Mouse (Mus musculus) heart, embryonic 13.5 days (tissue): ENCODE results near the gene Itga8. TPM values are rescaled to one million over a fixed set of nuclear protein-coding genes. Genes with fewer than 3 reads are reported as not detected.

ENCODE experiments used
- ATAC-seq: fragments of 200-750 bp; cut with Nextera tagmentation; 2 replicates; pipeline ENCODE4 v1.8.0; 2017; ENCODE audit warnings: moderate TSS enrichment; ENCODE audit not compliant: insufficient number of reproducible peaks, low FRiP score, low TSS enrichment; ENCODE audit errors: extremely low read depth
- H3K27ac ChIP-seq: fragments of 300-500 bp; sonication (generic); replicated peaks from 2 replicates; pipeline ENCODE4 v1.5.1; 2015; ENCODE audit warnings: moderate library complexity, mild to moderate bottlenecking, inconsistent platforms
- H3K27me3 ChIP-seq: fragments of 300-500 bp; sonication (generic); replicated peaks from 2 replicates; pipeline ENCODE4 v1.6.1; 2015; ENCODE audit warnings: mild to moderate bottlenecking, inconsistent platforms
- H3K36me3 ChIP-seq: fragments of 300-500 bp; sonication (generic); 2 replicates; pipeline ENCODE4 v1.6.1; 2015; ENCODE audit warnings: mild to moderate bottlenecking, inconsistent platforms
- H3K4me1 ChIP-seq: fragments of 300-500 bp; sonication (generic); 2 replicates; pipeline ENCODE4 v1.6.1; 2015; ENCODE audit warnings: inconsistent platforms
- H3K4me2 ChIP-seq: fragments of 300-500 bp; sonication (generic); 2 replicates; pipeline ENCODE4 v1.6.1; 2015; ENCODE audit warnings: inconsistent platforms, mild to moderate bottlenecking, moderate library complexity
- H3K4me3 ChIP-seq: fragments of 300-500 bp; sonication (generic); 2 replicates; pipeline ENCODE4 v1.5.1; 2015; ENCODE audit warnings: moderate library complexity, mild to moderate bottlenecking, inconsistent platforms
- H3K9ac ChIP-seq: fragments of 300-500 bp; sonication (generic); 2 replicates; pipeline ENCODE4 v1.6.1; 2015; ENCODE audit warnings: inconsistent platforms, mild to moderate bottlenecking, moderate library complexity
- H3K9me3 ChIP-seq: fragments of 300-500 bp; sonication (generic); 2 replicates; pipeline ENCODE4 v1.6.1; 2016; ENCODE audit warnings: inconsistent platforms
- WGBS: fragments of 180-500 bp; shearing (Covaris S2); methylation state at CpG from one replicate; pipeline ENCODE4 v1.1.7; 2015; ENCODE audit warnings: mixed read lengths; 5-methylcytosine and 5-hydroxymethylcytosine counted together
- polyA plus RNA-seq: library from polyadenylated mRNA; unstranded; fragments of >200 nt; fragmentation: Nextera tagmentation; extraction: Ambion mirVana; gene quantifications from 2 replicates; pipeline ENCODE4 v1.2.1, GENCODE M21; 2015

Gene Itga8
- polyA plus RNA-seq, 1 experiment from 2014 or later, result 10.8 TPM

GRCm38 (mm10) chr2:12228335-12228734, 73.4 kb downstream of the Itga8 start:
- no peaks in the 10 kb centered on the region for H3K27me3 ChIP-seq
- no peak overlapping the region for H3K27ac ChIP-seq
- H3K9ac ChIP-seq, result no peak overlapping the region
- no peaks in the 10 kb centered on the region for H3K36me3 ChIP-seq
- ATAC-seq, result no peak
- no peak overlapping the region for H3K4me2 ChIP-seq
- no peak overlapping the region for H3K4me3 ChIP-seq
- WGBS, result 52% methylated on average over 3 of the region's 3 CpGs
- no peaks in the 10 kb centered on the region for H3K9me3 ChIP-seq
- peaks cover 14% of the 10 kb centered on the region for H3K4me1 ChIP-seq

GRCm38 (mm10) chr2:12227243-12227642, 74.5 kb downstream of the Itga8 start:
- no peaks in the 10 kb centered on the region for H3K9me3 ChIP-seq
- H3K4me3 ChIP-seq, result no peak overlapping the region
- H3K9ac ChIP-seq, result no peak overlapping the region
- no peak overlapping the region for H3K27ac ChIP-seq
- no peaks in the 10 kb centered on the region for H3K27me3 ChIP-seq
- ATAC-seq, result no peak
- H3K4me1 ChIP-seq, result peaks cover 14% of the 10 kb centered on the region
- 50% methylated on average over 2 of the region's 2 CpGs for WGBS
- H3K4me2 ChIP-seq, result no peak overlapping the region
- H3K36me3 ChIP-seq, result no peaks in the 10 kb centered on the region

DNA sequence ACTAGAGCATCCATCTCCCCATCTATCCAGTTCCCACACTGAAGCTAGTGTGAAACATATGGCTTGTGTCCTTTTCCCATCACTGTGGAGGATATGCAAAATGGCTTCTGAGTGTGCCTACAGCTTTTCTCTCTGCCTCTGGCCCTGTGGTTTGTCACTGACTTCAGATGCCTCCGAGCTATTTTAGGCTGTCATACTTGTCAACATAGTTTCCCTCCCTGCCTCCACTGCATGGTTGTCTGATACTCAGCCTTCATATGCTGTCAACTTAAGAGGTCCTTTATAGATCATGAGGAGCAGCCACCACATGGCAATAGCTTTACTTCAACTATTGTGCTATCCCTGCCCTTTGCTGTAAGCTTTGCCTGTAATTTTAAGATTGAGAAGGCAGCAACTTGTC, 75.4 kb downstream of the Itga8 start:
- no peak for ATAC-seq
- Histone ChIP-seq H3K4me1 (peaks cover 14% of the 10 kb centered on the region), H3K4me2 (peak overlapping the region; percentile 8; the same call in 1 of the 2 replicates), H3K27ac (no peak overlapping the region), H3K9ac (no peak overlapping the region), H3K27me3 (no peaks in the 10 kb centered on the region), H3K9me3 (no peaks in the 10 kb centered on the region), H3K4me3 (no peak overlapping the region), H3K36me3 (no peaks in the 10 kb centered on the region)
- 38% methylated on average over 1 of the region's 1 CpGs for WGBS

- Histone ChIP-seq H3K4me2 (no peak overlapping the region), H3K27me3 (no peaks in the 10 kb centered on the region), H3K4me3 (no peak overlapping the region), H3K4me1 (peaks cover 10% of the 10 kb centered on the region), H3K9me3 (no peaks in the 10 kb centered on the region), H3K27ac (no peak overlapping the region), H3K36me3 (peaks cover 3% of the 10 kb centered on the region), H3K9ac (no peak overlapping the region)
- 54% methylated on average over 2 of the region's 2 CpGs for WGBS
- no peak for ATAC-seq
Measured at GRCm38 (mm10) chr2:12221671-12222070, 80.1 kb downstream of the Itga8 start.

DNA sequence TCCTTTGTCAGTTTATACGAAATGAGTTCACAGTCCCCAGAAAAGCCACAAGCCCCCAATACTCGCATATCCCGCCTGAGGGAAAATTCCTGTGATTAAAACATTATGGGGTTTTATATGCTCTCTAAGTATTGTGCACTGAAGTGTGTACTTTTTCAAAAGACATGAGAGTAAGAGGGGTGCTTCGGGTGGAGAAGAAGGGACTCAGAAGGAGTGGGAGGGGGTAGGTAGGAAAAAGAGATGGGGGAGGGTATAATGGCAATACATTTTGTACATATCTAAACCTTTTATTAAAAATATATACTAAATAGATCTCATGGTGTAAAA, 88.3 kb downstream of the Itga8 start:
- no peak for ATAC-seq
- WGBS, result 69% methylated on average over 4 of the region's 4 CpGs
- Histone ChIP-seq H3K36me3 (peaks cover 3% of the 10 kb centered on the region), H3K4me1 (peaks cover 8% of the 10 kb centered on the region; the same call in 1 of the 2 replicates), H3K27ac (no peak overlapping the region), H3K4me2 (no peak overlapping the region), H3K9ac (no peak overlapping the region), H3K27me3 (no peaks in the 10 kb centered on the region), H3K9me3 (no peaks in the 10 kb centered on the region), H3K4me3 (no peak overlapping the region)

DNA sequence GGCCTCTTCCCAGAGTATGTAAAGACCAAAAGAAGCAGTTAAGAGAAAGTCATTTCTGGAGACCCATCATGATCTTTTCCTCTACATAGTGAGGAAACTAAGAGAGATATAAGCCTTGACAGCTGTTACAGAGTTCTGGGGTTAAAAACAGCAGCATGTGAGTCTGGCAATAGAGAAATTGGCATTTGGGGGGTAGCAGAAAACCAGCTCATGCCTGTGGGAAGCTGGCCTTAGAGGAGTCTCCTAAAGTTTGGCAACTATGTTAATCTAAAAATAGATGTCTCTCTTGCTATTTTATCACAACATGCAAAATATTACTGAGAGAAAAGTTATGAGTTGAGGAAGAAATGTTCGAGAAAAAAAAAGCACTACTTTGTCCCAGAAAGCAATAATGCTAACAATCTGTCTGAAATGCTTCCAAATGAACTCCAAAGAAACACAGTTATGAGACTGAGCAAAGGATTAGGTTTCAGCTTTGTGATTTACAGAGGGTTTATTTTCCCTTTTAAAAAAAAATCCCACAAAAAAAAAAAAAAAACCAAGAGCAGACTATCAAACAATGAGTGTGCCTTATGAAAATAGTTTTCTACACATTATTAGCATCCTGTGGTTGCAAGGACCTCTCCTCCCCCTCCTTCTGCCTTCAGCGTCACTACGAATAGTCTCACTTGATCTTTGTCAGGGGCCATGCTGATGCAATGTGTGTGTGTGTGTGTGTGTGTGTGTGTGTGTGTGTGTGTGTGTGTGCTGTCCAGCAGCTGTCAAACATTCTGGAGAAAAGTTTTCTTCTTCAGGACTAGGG, 88.9 kb downstream of the Itga8 start:
- Histone ChIP-seq H3K9me3 (no peaks in the 10 kb centered on the region), H3K4me3 (no peak overlapping the region), H3K4me2 (no peak overlapping the region), H3K4me1 (peaks cover 11% of the 10 kb centered on the region; the same call in 1 of the 2 replicates), H3K9ac (0 out of 2 replicates have a peak overlapping the region, but pooled peaks have one; percentile 14), H3K27me3 (no peaks in the 10 kb centered on the region), H3K36me3 (peaks cover 3% of the 10 kb centered on the region), H3K27ac (peak overlapping the region; percentile 48; the same call in 1 of the 2 replicates)
- WGBS, result 38% methylated on average over 3 of the region's 3 CpGs
- ATAC-seq, result no peak

DNA sequence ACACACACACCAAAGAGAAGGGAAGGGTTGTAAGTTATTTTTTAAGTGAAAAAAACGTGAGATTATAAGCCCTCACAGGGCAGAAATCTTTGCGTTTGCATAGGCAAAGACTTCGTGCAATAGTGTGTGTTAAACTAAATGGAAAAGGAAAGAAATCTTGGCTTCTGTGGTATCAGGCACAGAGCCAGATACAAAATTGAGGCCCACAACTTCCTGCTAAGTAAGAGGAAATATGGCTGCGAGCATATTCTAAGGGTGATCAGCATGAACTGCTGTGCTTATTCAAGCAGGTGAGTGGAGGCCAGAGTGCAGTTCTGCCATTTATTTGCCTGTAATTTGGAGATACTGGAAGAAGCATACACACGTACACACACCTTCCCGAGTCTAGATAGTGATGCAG, 93.6 kb downstream of the Itga8 start:
- Histone ChIP-seq H3K4me3 (no peak overlapping the region), H3K27ac (no peak overlapping the region), H3K36me3 (0 out of 2 replicates have a peak, but pooled peaks cover 4% of the 10 kb centered on the region), H3K27me3 (no peaks in the 10 kb centered on the region), H3K9ac (no peak overlapping the region), H3K9me3 (no peaks in the 10 kb centered on the region), H3K4me1 (peaks cover 12% of the 10 kb centered on the region), H3K4me2 (no peak overlapping the region)
- ATAC-seq, result no peak
- WGBS, result 66% methylated on average over 6 of the region's 6 CpGs

GRCm38 (mm10) chr2:12206353-12206752, 95.4 kb downstream of the Itga8 start:
- H3K27ac ChIP-seq, result no peak overlapping the region
- ATAC-seq, result no peak
- H3K4me1 ChIP-seq, result peaks cover 8% of the 10 kb centered on the region
- no peaks in the 10 kb centered on the region for H3K9me3 ChIP-seq
- 0 out of 2 replicates have a peak, but pooled peaks cover 4% of the 10 kb centered on the region for H3K36me3 ChIP-seq
- 50% methylated on average over 5 of the region's 5 CpGs for whole genome bisulfite sequencing
- no peak overlapping the region for H3K4me2 ChIP-seq
- H3K9ac ChIP-seq, result no peak overlapping the region
- H3K27me3 ChIP-seq, result no peaks in the 10 kb centered on the region
- H3K4me3 ChIP-seq, result no peak overlapping the region

GRCm38 (mm10) chr2:12205875-12206274, 95.8 kb downstream of the Itga8 start:
- Histone ChIP-seq H3K9ac (no peak overlapping the region), H3K27ac (no peak overlapping the region), H3K4me1 (peaks cover 8% of the 10 kb centered on the region), H3K4me3 (no peak overlapping the region), H3K36me3 (0 out of 2 replicates have a peak, but pooled peaks cover 4% of the 10 kb centered on the region), H3K9me3 (no peaks in the 10 kb centered on the region), H3K27me3 (no peaks in the 10 kb centered on the region), H3K4me2 (no peak overlapping the region)
- WGBS, result 45% methylated on average over 5 of the region's 5 CpGs
- no peak for ATAC-seq

- WGBS, result 81% methylated on average over 10 of the region's 10 CpGs
- ATAC-seq, result no peak
- Histone ChIP-seq H3K36me3 (0 out of 2 replicates have a peak, but pooled peaks cover 4% of the 10 kb centered on the region), H3K9me3 (no peaks in the 10 kb centered on the region), H3K27ac (no peak overlapping the region), H3K4me2 (no peak overlapping the region), H3K4me3 (no peak overlapping the region), H3K9ac (no peak overlapping the region), H3K4me1 (peaks cover 6% of the 10 kb centered on the region), H3K27me3 (no peaks in the 10 kb centered on the region)
Measured at GRCm38 (mm10) chr2:12203231-12203630, 98.5 kb downstream of the Itga8 start.

- Histone ChIP-seq H3K27ac (no peak overlapping the region), H3K9ac (no peak overlapping the region), H3K9me3 (no peaks in the 10 kb centered on the region), H3K27me3 (no peaks in the 10 kb centered on the region), H3K36me3 (no peaks in the 10 kb centered on the region), H3K4me2 (no peak overlapping the region), H3K4me1 (no peaks in the 10 kb centered on the region), H3K4me3 (no peak overlapping the region)
- ATAC-seq, result no peak
- WGBS, result 67% methylated on average over 7 of the region's 7 CpGs
Measured at GRCm38 (mm10) chr2:12198699-12199098, 103.0 kb downstream of the Itga8 start.

- H3K27me3 ChIP-seq, result no peaks in the 10 kb centered on the region
- H3K4me3 ChIP-seq, result no peak overlapping the region
- no peaks in the 10 kb centered on the region for H3K36me3 ChIP-seq
- no peaks in the 10 kb centered on the region for H3K4me1 ChIP-seq
- no peak overlapping the region for H3K9ac ChIP-seq
- no peak for ATAC-seq
- WGBS, result 82% methylated on average over 3 of the region's 3 CpGs
- H3K27ac ChIP-seq, result no peak overlapping the region
- no peak overlapping the region for H3K4me2 ChIP-seq
- no peaks in the 10 kb centered on the region for H3K9me3 ChIP-seq
Measured at GRCm38 (mm10) chr2:12198214-12198613, 103.5 kb downstream of the Itga8 start.
